9 mouse cellular contexts compared by ENCODE assay signal in genomic region chr6:32493557-32493956, GRCm38 (mm10).
DNase-seq lines count a peak whose midpoint lies in the region; ATAC-seq lines count a peak whose summit lies in the region.
"Had no signal": no experiment of that assay in that cellular context is flagged by ENCODE, and none has a peak within 500 bp of the region (broad histone marks: within the 10 kb centered on the region; RNA-seq: fewer than 3 reads in every experiment).

No protein-coding gene starts in this region.

- no peak for ATAC-seq in monocyte, adult 5-6 weeks (replicated peaks; ENCODE audit: insufficient number of reproducible peaks, low FRiP score, low TSS enrichment, poor library complexity, severe bottlenecking)
- no peak for ATAC-seq in intestine, embryonic 15.5 days

- peak; percentile 27 for DNase-seq in ovary, adult 18-20 months (ENCODE audit: low spot score)
- no peak for DNase-seq in ovary, postnatal 10 days (ENCODE audit: low spot score)
- peak; percentile 75 for DNase-seq in heart, postnatal 4 days
- peak; percentile 55 to 63 for DNase-seq in lung, adult 18-20 months
- DNase-seq in spleen, postnatal 14 days (ENCODE audit: low spot score in 2 of 2): no peak
- DNase-seq in cerebellum, adult 9-11 months: no peak

- H3K27me3 ChIP-seq in intestine, embryonic 15.5 days (replicated peaks): no peaks in the 10 kb centered on the region
- H3K27me3 ChIP-seq: forebrain, embryonic 12.5 days had no signal

- no peak overlapping the region for H3K27ac ChIP-seq in intestine, embryonic 15.5 days
- H3K27ac ChIP-seq: forebrain, embryonic 12.5 days had no signal

- 34% methylated on average over 5 of the region's 5 CpGs for WGBS in intestine, embryonic 15.5 days

- no peak overlapping the region for H3K4me3 ChIP-seq in intestine, embryonic 15.5 days (replicated peaks)
- H3K4me3 ChIP-seq: forebrain, embryonic 12.5 days had no signal

- H3K36me3 ChIP-seq in intestine, embryonic 15.5 days: no peaks in the 10 kb centered on the region
- H3K36me3 ChIP-seq: forebrain, embryonic 12.5 days had no signal

- no peak overlapping the region for H3K9ac ChIP-seq in intestine, embryonic 15.5 days
- H3K9ac ChIP-seq: forebrain, embryonic 12.5 days had no signal

- no peaks in the 10 kb centered on the region for H3K9me3 ChIP-seq in intestine, embryonic 15.5 days
- H3K9me3 ChIP-seq: forebrain, embryonic 12.5 days had no signal

- no peaks in the 10 kb centered on the region; the same call in 1 of the 2 replicates for H3K4me1 ChIP-seq in intestine, embryonic 15.5 days (replicated peaks)

- no peak overlapping the region for H3K4me2 ChIP-seq in intestine, embryonic 15.5 days (replicated peaks)
- H3K4me2 ChIP-seq: forebrain, embryonic 12.5 days had no signal

Comparison
In these comparisons a context has a peak if more than half of its experiments do, and no peak if none do; other contexts are left out.
1. DNase-seq: peak in ovary, adult 18-20 months (single experiment), heart, postnatal 4 days (single experiment) and lung, adult 18-20 months (2 of 2); none in ovary, postnatal 10 days (single experiment), spleen, postnatal 14 days (0 of 2) and cerebellum, adult 9-11 months (single experiment).